Mouse (Mus musculus): ENCODE measurements around the gene Mapk11. TPM values are rescaled to one million over a fixed set of nuclear protein-coding genes. Genes with fewer than 3 reads are reported as not detected.

Mapk11 gene
- total and polyA plus RNA-seq, 3 experiments = 0.04 TPM; not detected in 1

GRCm38 (mm10) chr15:89152312-89152711 is 2.9 kb upstream of the Mapk11 start:
- Histone ChIP-seq H3K27me3 (ENCODE audit: control insufficient read depth in 1 of 2, insufficient read depth in 2 of 2, low read length in 2 of 2) (peaks cover 0 to 1% of the 10 kb centered on the region in 2 experiments; a peak in 1 of 4 replicates), H3K9ac (ENCODE audit: control insufficient read depth, low read depth, low read length, poor library complexity, severe bottlenecking) (no peak overlapping the region), H3K79me2 (ENCODE audit: control insufficient read depth, insufficient read depth, low read length, poor library complexity) (no peaks in the 10 kb centered on the region), H3K4me1 (ENCODE audit: control insufficient read depth in 1 of 2, insufficient read depth in 2 of 2, low read length in 2 of 2) (no peaks in the 10 kb centered on the region), H3K27ac (ENCODE audit: control insufficient read depth, low read depth, low read length) (no peak overlapping the region), H3K4me3 (ENCODE audit: control insufficient read depth in 1 of 2, insufficient read depth in 1 of 2, low read depth in 2 of 2, low read length in 2 of 2) (no peak overlapping the region), H3K36me3 (ENCODE audit: control insufficient read depth in 1 of 2, insufficient read depth in 2 of 2, low read length in 2 of 2) (no peaks in the 10 kb centered on the region), H3K9me3 (replicated peaks; ENCODE audit: insufficient read depth, low read length) (no peaks in the 10 kb centered on the region)
- DNase-seq (ENCODE audit: low read depth, low spot score) = no peak
- no peak for TF ChIP-seq USF1 (IDR thresholded peaks at IDR 0.05; ENCODE audit: low read depth, low read length)
- no peak for TF ChIP-seq TAL1 (IDR thresholded peaks at IDR 0.05; ENCODE audit: low read length)
- TF ChIP-seq CHD2 (IDR thresholded peaks at IDR 0.05; ENCODE audit: low read length) = no peak
- no peak for TF ChIP-seq USF2 (IDR thresholded peaks at IDR 0.05; ENCODE audit: borderline replicate concordance in 1 of 2, insufficient read depth in 1 of 2, low read depth in 1 of 2, low read length in 2 of 2)
- no peak for TF ChIP-seq CTCF (IDR thresholded peaks at IDR 0.05 in 2 of 3, conservative IDR thresholded peaks at IDR 0.05 in 1 of 3; ENCODE audit: control insufficient read depth in 1 of 3, insufficient read depth in 1 of 3, low read depth in 2 of 3, low read length in 3 of 3, poor library complexity in 1 of 3, severe bottlenecking in 1 of 3)
- TF ChIP-seq ZC3H11A (IDR thresholded peaks at IDR 0.05; ENCODE audit: low read depth, low read length) = no peak
- TF ChIP-seq UBTF (IDR thresholded peaks at IDR 0.05; ENCODE audit: borderline replicate concordance, insufficient read depth, low read depth, low read length) = no peak
- TF ChIP-seq RAD21 (IDR thresholded peaks at IDR 0.05; ENCODE audit: low read depth, low read length) = no peak
- no peak for TF ChIP-seq SIN3A (IDR thresholded peaks at IDR 0.05; ENCODE audit: low read length)
- TF ChIP-seq RCOR1 (IDR thresholded peaks at IDR 0.05; ENCODE audit: low read depth, low read length) = no peak
- TF ChIP-seq E2F4 (IDR thresholded peaks at IDR 0.05; ENCODE audit: borderline replicate concordance, low read depth, low read length) = no peak
- TF ChIP-seq HCFC1 (IDR thresholded peaks at IDR 0.05; ENCODE audit: low read depth, low read length) = no peak
- no peak for TF ChIP-seq CHD1 (IDR thresholded peaks at IDR 0.05; ENCODE audit: low read depth, low read length)
- TF ChIP-seq MAZ (IDR thresholded peaks at IDR 0.05; ENCODE audit: low read depth, low read length) = no peak
- TF ChIP-seq KAT2A (conservative IDR thresholded peaks at IDR 0.05; ENCODE audit: low read depth, low read length) = no peak
- no peak for TF ChIP-seq SMC3 (IDR thresholded peaks at IDR 0.05; ENCODE audit: low read depth, low read length)
- TF ChIP-seq JUND (IDR thresholded peaks at IDR 0.05; ENCODE audit: low read depth, low read length) = no peak
- TF ChIP-seq TBP (IDR thresholded peaks at IDR 0.05; ENCODE audit: low read depth, low read length) = no peak
- TF ChIP-seq MXI1 (IDR thresholded peaks at IDR 0.05; ENCODE audit: low read depth, low read length) = no peak

DNA sequence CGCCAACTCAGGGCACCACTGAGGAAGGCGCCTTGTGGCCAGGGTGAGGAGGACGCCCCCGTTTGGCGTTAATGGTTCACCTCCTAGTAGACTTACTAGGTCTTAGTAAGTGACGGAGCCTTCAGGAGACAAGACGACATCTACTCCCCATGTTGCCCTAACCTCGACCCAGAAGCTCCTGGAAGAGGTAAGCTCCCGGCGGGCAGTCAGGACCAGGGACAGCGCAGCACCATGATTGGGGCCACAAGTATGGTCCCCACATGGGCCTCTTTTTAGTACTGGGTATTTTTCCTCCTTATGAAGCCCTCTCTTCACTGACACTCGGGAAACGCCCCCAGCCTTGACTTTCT is 588 bp upstream of the Mapk11 start:
- Histone ChIP-seq H3K79me2 (ENCODE audit: control insufficient read depth, insufficient read depth, low read length, poor library complexity) (no peaks in the 10 kb centered on the region), H3K27ac (ENCODE audit: control insufficient read depth, low read depth, low read length) (no peak overlapping the region), H3K4me3 (ENCODE audit: control insufficient read depth in 1 of 2, insufficient read depth in 1 of 2, low read depth in 2 of 2, low read length in 2 of 2) (no peak overlapping the region), H3K27me3 (ENCODE audit: control insufficient read depth in 1 of 2, insufficient read depth in 2 of 2, low read length in 2 of 2) (peaks cover 0 to 1% of the 10 kb centered on the region in 2 experiments; a peak in 1 of 4 replicates), H3K4me1 (ENCODE audit: control insufficient read depth in 1 of 2, insufficient read depth in 2 of 2, low read length in 2 of 2) (no peaks in the 10 kb centered on the region), H3K9ac (ENCODE audit: control insufficient read depth, low read depth, low read length, poor library complexity, severe bottlenecking) (no peak overlapping the region), H3K36me3 (ENCODE audit: control insufficient read depth in 1 of 2, insufficient read depth in 2 of 2, low read length in 2 of 2) (no peaks in the 10 kb centered on the region), H3K9me3 (replicated peaks; ENCODE audit: insufficient read depth, low read length) (no peaks in the 10 kb centered on the region)
- TF ChIP-seq MAFK (IDR thresholded peaks at IDR 0.05; ENCODE audit: borderline replicate concordance, low read depth, low read length) = no peak
- TF ChIP-seq POLR2AphosphoS2 (IDR thresholded peaks at IDR 0.05; ENCODE audit: low read length) = no peak
- TF ChIP-seq TAL1 (IDR thresholded peaks at IDR 0.05; ENCODE audit: low read length) = no peak
- no peak for TF ChIP-seq GABPA (IDR thresholded peaks at IDR 0.05; ENCODE audit: low read depth, low read length)
- TF ChIP-seq RAD21 (IDR thresholded peaks at IDR 0.05; ENCODE audit: low read depth, low read length) = no peak
- TF ChIP-seq RCOR1 (IDR thresholded peaks at IDR 0.05; ENCODE audit: low read depth, low read length) = no peak
- TF ChIP-seq SIN3A (IDR thresholded peaks at IDR 0.05; ENCODE audit: low read length) = peak; percentile 65
- TF ChIP-seq ZC3H11A (IDR thresholded peaks at IDR 0.05; ENCODE audit: low read depth, low read length) = no peak
- peak; percentile 70 for TF ChIP-seq MXI1 (IDR thresholded peaks at IDR 0.05; ENCODE audit: low read depth, low read length)
- no peak for TF ChIP-seq MYC (IDR thresholded peaks at IDR 0.05; ENCODE audit: low read depth, low read length)
- peak; percentile 69 for DNase-seq (ENCODE audit: low read depth, low spot score)

Measured in MEL (cell line).